Mouse (Mus musculus): Measurements from ENCODE around the gene Hoxb5. TPM values are rescaled to one million over a fixed set of nuclear protein-coding genes. Genes with fewer than 3 reads are reported as not detected.
A peak's percentile ranks its signal among the peaks of the same experiment; 100 is the strongest.

Gene Hoxb5
- polyA plus RNA-seq, 1 experiment from 2014 or later, result 2.4 TPM

GRCm38 (mm10) chr11:96297428-96297827, 5.7 kb upstream of the Hoxb5 start:
- Histone ChIP-seq H3K4me2 (no peak overlapping the region), H3K4me1 (ENCODE audit: control insufficient read depth, insufficient read depth, low read length) (peaks cover 12% of the 10 kb centered on the region), H3K9ac (ENCODE audit: low read depth, low read length) (no peak overlapping the region), H3K9me3 (replicated peaks; ENCODE audit: control insufficient read depth, low read length) (no peaks in the 10 kb centered on the region), H3K27ac (ENCODE audit: low read depth, low read length) (no peak overlapping the region), H3K27me3 (ENCODE audit: control insufficient read depth, insufficient read depth, low read length) (peaks cover 100% of the 10 kb centered on the region), H3K4me3 (ENCODE audit: low read depth, low read length) (no peak overlapping the region), H3K36me3 (ENCODE audit: control insufficient read depth, insufficient read depth, low read length) (no peaks in the 10 kb centered on the region)
- no peak for ATAC-seq (replicated peaks; ENCODE audit: insufficient number of reproducible peaks, low FRiP score, low TSS enrichment)
- WGBS (ENCODE audit: insufficient replicate concordance), result 5% methylated on average over 3 of the region's 3 CpGs

- 4% methylated on average over 11 of the region's 11 CpGs for WGBS (ENCODE audit: insufficient replicate concordance)
- Histone ChIP-seq H3K4me2 (no peak overlapping the region), H3K9ac (ENCODE audit: low read depth, low read length) (no peak overlapping the region), H3K4me1 (ENCODE audit: control insufficient read depth, insufficient read depth, low read length) (peaks cover 12% of the 10 kb centered on the region), H3K4me3 (ENCODE audit: low read depth, low read length) (no peak overlapping the region), H3K9me3 (replicated peaks; ENCODE audit: control insufficient read depth, low read length) (no peaks in the 10 kb centered on the region), H3K27me3 (ENCODE audit: control insufficient read depth, insufficient read depth, low read length) (peaks cover 100% of the 10 kb centered on the region), H3K27ac (ENCODE audit: low read depth, low read length) (no peak overlapping the region), H3K36me3 (ENCODE audit: control insufficient read depth, insufficient read depth, low read length) (no peaks in the 10 kb centered on the region)
- no peak for ATAC-seq (replicated peaks; ENCODE audit: insufficient number of reproducible peaks, low FRiP score, low TSS enrichment)
Observed at GRCm38 (mm10) chr11:96297968-96298635, 5.0 kb upstream of the Hoxb5 start.

GRCm38 (mm10) chr11:96298895-96299667, 4.1 kb upstream of the Hoxb5 start:
- H3K9me3 ChIP-seq (replicated peaks; ENCODE audit: control insufficient read depth, low read length), result no peaks in the 10 kb centered on the region
- peaks cover 100% of the 10 kb centered on the region for H3K27me3 ChIP-seq (ENCODE audit: control insufficient read depth, insufficient read depth, low read length)
- H3K4me3 ChIP-seq (ENCODE audit: low read depth, low read length), result peak overlapping the region; percentile 32
- H3K36me3 ChIP-seq (ENCODE audit: control insufficient read depth, insufficient read depth, low read length), result no peaks in the 10 kb centered on the region
- peak overlapping the region; percentile 54 for H3K4me2 ChIP-seq
- ATAC-seq (replicated peaks; ENCODE audit: insufficient number of reproducible peaks, low FRiP score, low TSS enrichment), result no peak
- 0 out of 2 replicates have a peak overlapping the region, but pooled peaks have one; percentile 5 for H3K9ac ChIP-seq (ENCODE audit: low read depth, low read length)
- WGBS (ENCODE audit: insufficient replicate concordance), result under 1% methylated on average over 66 of the region's 66 CpGs
- H3K27ac ChIP-seq (ENCODE audit: low read depth, low read length), result no peak overlapping the region
- H3K4me1 ChIP-seq (ENCODE audit: control insufficient read depth, insufficient read depth, low read length), result peaks cover 12% of the 10 kb centered on the region

DNA sequence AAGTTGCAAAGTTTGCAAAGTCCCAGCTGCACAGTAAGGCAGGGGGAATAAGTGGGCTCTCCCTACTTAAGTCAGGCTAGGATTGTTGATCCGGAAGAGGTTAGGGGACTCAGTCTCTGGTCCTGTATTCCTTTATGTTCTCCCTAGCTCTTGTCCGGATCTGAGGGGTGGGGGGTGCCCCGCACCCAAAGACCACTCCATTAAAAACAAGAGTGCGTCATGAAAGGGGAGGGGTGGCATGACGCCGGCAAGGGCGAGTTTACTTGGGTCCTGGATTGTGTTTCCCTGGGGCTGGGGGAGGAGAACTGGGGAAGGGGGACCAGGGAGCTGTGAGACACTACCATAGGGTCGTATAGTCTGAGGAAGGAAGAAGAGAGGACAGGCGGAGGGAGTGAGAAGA, 3.4 kb upstream of the Hoxb5 start:
- Histone ChIP-seq H3K4me1 (ENCODE audit: control insufficient read depth, insufficient read depth, low read length) (peaks cover 12% of the 10 kb centered on the region), H3K4me3 (ENCODE audit: low read depth, low read length) (no peak overlapping the region), H3K9ac (ENCODE audit: low read depth, low read length) (no peak overlapping the region), H3K27me3 (ENCODE audit: control insufficient read depth, insufficient read depth, low read length) (peaks cover 100% of the 10 kb centered on the region), H3K4me2 (peak overlapping the region; percentile 32; the same call in 1 of the 2 replicates), H3K27ac (ENCODE audit: low read depth, low read length) (no peak overlapping the region), H3K36me3 (ENCODE audit: control insufficient read depth, insufficient read depth, low read length) (no peaks in the 10 kb centered on the region), H3K9me3 (replicated peaks; ENCODE audit: control insufficient read depth, low read length) (no peaks in the 10 kb centered on the region)
- ATAC-seq (replicated peaks; ENCODE audit: insufficient number of reproducible peaks, low FRiP score, low TSS enrichment), result no peak
- WGBS (ENCODE audit: insufficient replicate concordance), result under 1% methylated on average over 9 of the region's 9 CpGs

- 2% methylated on average over 34 of the region's 35 CpGs for WGBS (ENCODE audit: insufficient replicate concordance)
- peak overlapping the region; percentile 26 for H3K4me3 ChIP-seq (ENCODE audit: low read depth, low read length)
- ATAC-seq (replicated peaks; ENCODE audit: insufficient number of reproducible peaks, low FRiP score, low TSS enrichment), result no peak
- peaks cover 100% of the 10 kb centered on the region for H3K27me3 ChIP-seq (ENCODE audit: control insufficient read depth, insufficient read depth, low read length)
- H3K9me3 ChIP-seq (replicated peaks; ENCODE audit: control insufficient read depth, low read length), result no peaks in the 10 kb centered on the region
- H3K9ac ChIP-seq (ENCODE audit: low read depth, low read length), result no peak overlapping the region
- H3K4me2 ChIP-seq, result peak overlapping the region; percentile 32
- H3K36me3 ChIP-seq (ENCODE audit: control insufficient read depth, insufficient read depth, low read length), result no peaks in the 10 kb centered on the region
- no peak overlapping the region for H3K27ac ChIP-seq (ENCODE audit: low read depth, low read length)
- peaks cover 9% of the 10 kb centered on the region for H3K4me1 ChIP-seq (ENCODE audit: control insufficient read depth, insufficient read depth, low read length)
Observed at GRCm38 (mm10) chr11:96300354-96301063, 2.6 kb upstream of the Hoxb5 start.

DNA sequence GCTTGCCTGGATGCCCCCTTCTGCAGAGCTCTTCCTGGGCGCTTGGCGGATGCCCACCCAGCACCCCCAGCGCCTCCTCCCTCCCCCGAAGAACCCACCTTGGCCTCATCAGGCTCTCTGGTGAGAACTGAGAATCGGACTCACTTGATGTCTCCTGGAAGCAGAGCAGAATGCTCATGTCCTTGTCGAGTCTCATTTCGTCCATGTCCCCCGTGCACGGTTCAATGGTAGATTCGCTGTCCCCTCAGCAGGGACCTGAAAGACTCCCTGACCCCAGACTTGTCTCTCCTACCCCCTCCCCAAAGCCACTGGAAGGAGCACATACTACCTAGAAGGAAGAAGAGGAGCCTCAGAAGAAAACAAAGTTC, 2.1 kb upstream of the Hoxb5 start:
- Histone ChIP-seq H3K27me3 (ENCODE audit: control insufficient read depth, insufficient read depth, low read length) (peaks cover 100% of the 10 kb centered on the region), H3K36me3 (ENCODE audit: control insufficient read depth, insufficient read depth, low read length) (no peaks in the 10 kb centered on the region), H3K9ac (ENCODE audit: low read depth, low read length) (no peak overlapping the region), H3K4me3 (ENCODE audit: low read depth, low read length) (peak overlapping the region; percentile 26; the same call in 1 of the 2 replicates), H3K9me3 (replicated peaks; ENCODE audit: control insufficient read depth, low read length) (no peaks in the 10 kb centered on the region), H3K4me1 (ENCODE audit: control insufficient read depth, insufficient read depth, low read length) (peaks cover 9% of the 10 kb centered on the region; the same call in 1 of the 2 replicates), H3K4me2 (peak overlapping the region; percentile 32), H3K27ac (ENCODE audit: low read depth, low read length) (no peak overlapping the region)
- WGBS (ENCODE audit: insufficient replicate concordance), result 4% methylated on average over 7 of the region's 10 CpGs
- no peak for ATAC-seq (replicated peaks; ENCODE audit: insufficient number of reproducible peaks, low FRiP score, low TSS enrichment)

GRCm38 (mm10) chr11:96301837-96302236, 1.3 kb upstream of the Hoxb5 start:
- peaks cover 9% of the 10 kb centered on the region; the same call in 1 of the 2 replicates for H3K4me1 ChIP-seq (ENCODE audit: control insufficient read depth, insufficient read depth, low read length)
- WGBS (ENCODE audit: insufficient replicate concordance), result 3% methylated on average over 15 of the region's 15 CpGs
- H3K9me3 ChIP-seq (replicated peaks; ENCODE audit: control insufficient read depth, low read length), result no peaks in the 10 kb centered on the region
- H3K27me3 ChIP-seq (ENCODE audit: control insufficient read depth, insufficient read depth, low read length), result peaks cover 100% of the 10 kb centered on the region
- no peak overlapping the region for H3K9ac ChIP-seq (ENCODE audit: low read depth, low read length)
- H3K4me2 ChIP-seq, result no peak overlapping the region; the same call in 1 of the 2 replicates
- H3K36me3 ChIP-seq (ENCODE audit: control insufficient read depth, insufficient read depth, low read length), result no peaks in the 10 kb centered on the region
- H3K4me3 ChIP-seq (ENCODE audit: low read depth, low read length), result no peak overlapping the region
- H3K27ac ChIP-seq (ENCODE audit: low read depth, low read length), result no peak overlapping the region
- no peak for ATAC-seq (replicated peaks; ENCODE audit: insufficient number of reproducible peaks, low FRiP score, low TSS enrichment)

DNA sequence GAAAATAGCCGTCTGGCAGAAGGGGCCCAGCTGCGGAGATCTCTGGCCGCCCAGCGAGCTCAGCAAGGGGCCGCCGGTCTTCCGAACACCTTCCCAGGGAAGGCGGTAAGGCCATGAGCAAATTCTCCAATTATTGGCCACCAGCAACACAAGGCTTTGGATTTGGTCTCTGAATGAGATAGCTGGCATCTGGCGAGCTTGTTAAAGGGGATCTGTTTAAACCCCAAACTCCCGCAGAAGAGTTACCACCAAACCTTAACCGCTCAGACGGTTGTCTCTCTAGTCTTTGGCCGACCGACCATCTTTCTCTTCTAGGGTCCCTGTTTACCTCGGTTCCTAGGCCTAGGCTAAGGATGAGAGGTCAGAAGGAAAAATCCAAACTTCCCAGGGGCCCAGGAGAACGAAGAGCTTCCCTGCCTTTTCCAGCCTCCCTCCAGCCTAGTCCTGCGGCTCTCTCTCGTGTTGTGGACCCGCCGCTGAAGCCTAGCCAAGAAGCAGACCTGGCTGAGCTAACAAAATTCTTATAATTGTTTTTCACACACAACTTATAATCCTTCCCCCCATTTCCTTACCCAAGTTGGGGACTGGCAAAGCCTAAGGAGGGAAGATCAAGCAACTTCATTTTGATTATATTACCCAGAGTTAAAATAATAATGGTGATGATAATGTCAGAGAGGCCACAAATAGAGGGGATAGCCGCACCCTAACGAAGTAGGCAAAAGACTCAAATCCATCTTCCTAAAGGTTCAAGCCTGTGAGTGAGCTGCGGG, 570 bp upstream of the Hoxb5 start:
- Histone ChIP-seq H3K27me3 (ENCODE audit: control insufficient read depth, insufficient read depth, low read length) (peaks cover 100% of the 10 kb centered on the region), H3K4me3 (ENCODE audit: low read depth, low read length) (0 out of 2 replicates have a peak overlapping the region, but pooled peaks have one; percentile 11), H3K4me1 (ENCODE audit: control insufficient read depth, insufficient read depth, low read length) (peaks cover 9% of the 10 kb centered on the region; the same call in 1 of the 2 replicates), H3K4me2 (no peak overlapping the region), H3K36me3 (ENCODE audit: control insufficient read depth, insufficient read depth, low read length) (no peaks in the 10 kb centered on the region), H3K27ac (ENCODE audit: low read depth, low read length) (no peak overlapping the region), H3K9me3 (replicated peaks; ENCODE audit: control insufficient read depth, low read length) (no peaks in the 10 kb centered on the region), H3K9ac (ENCODE audit: low read depth, low read length) (no peak overlapping the region)
- no peak for ATAC-seq (replicated peaks; ENCODE audit: insufficient number of reproducible peaks, low FRiP score, low TSS enrichment)
- 7% methylated on average over 23 of the region's 23 CpGs for WGBS (ENCODE audit: insufficient replicate concordance)
